Mouse (Mus musculus) liver, embryonic 14.5 days (tissue): ENCODE data around the gene Itih3.

Experiments used
- CTCF ChIP-seq: IDR thresholded peaks from 2 replicates; pipeline ENCODE4 v1.5.1; 2016; ENCODE audit warnings: antibody characterized with exemption, low read depth, control low read depth
- EP300 ChIP-seq: IDR thresholded peaks from 2 replicates; pipeline ENCODE4 v1.6.1; 2016; ENCODE audit warnings: antibody characterized with exemption, low read depth

GRCm38 (mm10) chr14:30943038-30943437, 19.5 kb upstream of the Itih3 start, which contains the start of gene Itih1:
- no peak for TF ChIP-seq CTCF
- no peak for TF ChIP-seq EP300
